In genomic region chr13:30749021-30749556, GRCm38 (mm10) we compare ENCODE assay signal across 8 mouse cellular contexts. TPM values are rescaled to one million over a fixed set of nuclear protein-coding genes. Genes with fewer than 3 reads are reported as not detected.
A peak's percentile ranks its signal among the peaks of the same experiment; 100 is the strongest.
DNase-seq lines count a peak whose midpoint lies in the region; ATAC-seq and TF ChIP-seq lines count a peak whose summit lies in the region.

Gene Irf4 (plus strand): TSS chr13:30749226.

- H3K4me2 ChIP-seq in forebrain, embryonic 15.5 days (replicated peaks) = peak within 1 kb of the TSS; percentile 49
- H3K4me2 ChIP-seq in hindbrain, embryonic 11.5 days (replicated peaks; ENCODE audit: low read depth, low read length) = peak within 1 kb of the TSS; percentile 67
- peak within 1 kb of the TSS; percentile 58 for H3K4me2 ChIP-seq in limb, embryonic 14.5 days (replicated peaks; ENCODE audit: low read depth, low read length, severe bottlenecking)
- H3K4me2 ChIP-seq in midbrain, embryonic 13.5 days (replicated peaks) = peak within 1 kb of the TSS; percentile 68

- peak; percentile 84 for ATAC-seq in forebrain, embryonic 15.5 days (replicated peaks)
- peak; percentile 83 for ATAC-seq in hindbrain, embryonic 11.5 days (ENCODE audit: low FRiP score)
- peak; percentile 70 for ATAC-seq in limb, embryonic 14.5 days (ENCODE audit: low FRiP score, low read depth)
- ATAC-seq in midbrain, embryonic 13.5 days = peak; percentile 82
- ATAC-seq in cerebellum, adult (ENCODE audit: insufficient number of reproducible peaks, low FRiP score, low TSS enrichment) = no peak

- H3K4me3 ChIP-seq in forebrain, embryonic 15.5 days = peak within 1 kb of the TSS; percentile 33
- H3K4me3 ChIP-seq in hindbrain, embryonic 11.5 days (ENCODE audit: low read depth, low read length) = peak within 1 kb of the TSS; percentile 30
- peak within 1 kb of the TSS; percentile 34 for H3K4me3 ChIP-seq in limb, embryonic 14.5 days (replicated peaks; ENCODE audit: low read length)
- peak within 1 kb of the TSS; percentile 40 for H3K4me3 ChIP-seq in midbrain, embryonic 13.5 days (replicated peaks)

- peaks cover 21% of the 10 kb centered on the region for H3K4me1 ChIP-seq in forebrain, embryonic 15.5 days
- H3K4me1 ChIP-seq in hindbrain, embryonic 11.5 days (replicated peaks; ENCODE audit: control insufficient read depth, insufficient read depth, low read length) = peaks cover 2% of the 10 kb centered on the region; the same call in 1 of the 2 replicates
- no peaks in the 10 kb centered on the region; the same call in 1 of the 2 replicates for H3K4me1 ChIP-seq in limb, embryonic 14.5 days (ENCODE audit: control insufficient read depth, insufficient read depth, low read length)
- peaks cover 22% of the 10 kb centered on the region for H3K4me1 ChIP-seq in midbrain, embryonic 13.5 days (replicated peaks)

- TF ChIP-seq POLR2A in limb, embryonic 14.5 days (IDR thresholded peaks at IDR 0.05; ENCODE audit: borderline replicate concordance, extremely low read depth, insufficient read depth, insufficient read length) = no peak

- H3K27ac ChIP-seq in forebrain, embryonic 15.5 days (replicated peaks) = no peak within 1 kb of the TSS
- no peak within 1 kb of the TSS for H3K27ac ChIP-seq in hindbrain, embryonic 11.5 days (ENCODE audit: low read depth, low read length)
- no peak within 1 kb of the TSS for H3K27ac ChIP-seq in limb, embryonic 14.5 days (replicated peaks; ENCODE audit: low read depth, low read length)
- H3K27ac ChIP-seq in midbrain, embryonic 13.5 days = no peak within 1 kb of the TSS

- peak; percentile 10 for DNase-seq in 3134 (ENCODE audit: extremely low read depth, insufficient read length, low spot score)
- peak; percentile 77 for DNase-seq in adrenal gland, adult 2 months
- peak; percentile 61 for DNase-seq in hindbrain, embryonic 11.5 days (ENCODE audit: low spot score)
- DNase-seq in limb, embryonic 14.5 days (ENCODE audit: low spot score) = peak; percentile 16
- peak; percentile 95 for DNase-seq in splenic B cell, adult 2 months (ENCODE audit: low read depth, low spot score)

- no peak within 1 kb of the TSS for H3K9ac ChIP-seq in forebrain, embryonic 15.5 days (replicated peaks)
- H3K9ac ChIP-seq in hindbrain, embryonic 11.5 days (ENCODE audit: low read depth, low read length) = no peak within 1 kb of the TSS; the same call in 1 of the 2 replicates
- no peak within 1 kb of the TSS for H3K9ac ChIP-seq in limb, embryonic 14.5 days (ENCODE audit: low read depth, low read length, severe bottlenecking)
- H3K9ac ChIP-seq in midbrain, embryonic 13.5 days (replicated peaks) = peak within 1 kb of the TSS; percentile 16; the same call in 1 of the 2 replicates

- no peaks in the 10 kb centered on the region for H3K36me3 ChIP-seq in forebrain, embryonic 15.5 days
- no peaks in the 10 kb centered on the region for H3K36me3 ChIP-seq in hindbrain, embryonic 11.5 days (ENCODE audit: control insufficient read depth, insufficient read depth, low read length)
- no peaks in the 10 kb centered on the region for H3K36me3 ChIP-seq in limb, embryonic 14.5 days (ENCODE audit: control insufficient read depth, insufficient read depth, low read length)
- H3K36me3 ChIP-seq in midbrain, embryonic 13.5 days = no peaks in the 10 kb centered on the region
- peaks cover 18% of the 10 kb centered on the region for H3K36me3 ChIP-seq in splenic B cell, adult 2 months (ENCODE audit: control insufficient read depth, insufficient read depth, low read length, poor library complexity, severe bottlenecking)

- H3K27me3 ChIP-seq in forebrain, embryonic 15.5 days = peaks cover 56% of the 10 kb centered on the region
- H3K27me3 ChIP-seq in hindbrain, embryonic 11.5 days (ENCODE audit: control insufficient read depth, insufficient read depth, low read length) = peaks cover 41% of the 10 kb centered on the region
- peaks cover 58% of the 10 kb centered on the region for H3K27me3 ChIP-seq in limb, embryonic 14.5 days (ENCODE audit: control insufficient read depth, insufficient read depth, low read length)
- peaks cover 68% of the 10 kb centered on the region for H3K27me3 ChIP-seq in midbrain, embryonic 13.5 days
- no peaks in the 10 kb centered on the region for H3K27me3 ChIP-seq in splenic B cell, adult 2 months (ENCODE audit: control insufficient read depth, insufficient read depth, low read length, poor library complexity, severe bottlenecking)

- under 1% methylated on average over 21 of the region's 21 CpGs for WGBS in forebrain, embryonic 15.5 days
- WGBS in hindbrain, embryonic 11.5 days = under 1% methylated on average over 20 of the region's 21 CpGs
- WGBS in limb, embryonic 14.5 days = under 1% methylated on average over 20 of the region's 21 CpGs
- WGBS in midbrain, embryonic 13.5 days = under 1% methylated on average over 21 of the region's 21 CpGs

- no peaks in the 10 kb centered on the region for H3K9me3 ChIP-seq in forebrain, embryonic 15.5 days
- no peaks in the 10 kb centered on the region for H3K9me3 ChIP-seq in hindbrain, embryonic 11.5 days (ENCODE audit: control insufficient read depth, low read length)
- no peaks in the 10 kb centered on the region for H3K9me3 ChIP-seq in limb, embryonic 14.5 days (ENCODE audit: control insufficient read depth, low read length)
- no peaks in the 10 kb centered on the region for H3K9me3 ChIP-seq in midbrain, embryonic 13.5 days

RNA-seq across cellular contexts. Expression of gene Irf4, which starts in this region (rescaled TPM):
- total RNA-seq in adrenal gland, adult 2 months (2021) = 10 to 100 TPM; 23.5 to 25.7 TPM
- polyA plus RNA-seq in adrenal gland, adult 2 months (2012; rRNA removed) = 0.88 and 1.4 TPM in 2 replicates
- 0.06 and 0.23 TPM in 2 replicates for polyA plus RNA-seq in forebrain, embryonic 15.5 days (2015; fragmentation: Nextera tagmentation; extraction: Ambion mirVana)
- polyA plus RNA-seq in hindbrain, embryonic 11.5 days (2014; fragmentation: Nextera tagmentation; extraction: Ambion mirVana) = 0.03 and 0.06 TPM in 2 replicates
- 0.27 and 0.34 TPM in 2 replicates for polyA plus RNA-seq in limb, embryonic 14.5 days (2012; rRNA removed)
- polyA plus RNA-seq in limb, embryonic 14.5 days (2014; fragmentation: Nextera tagmentation; extraction: Ambion mirVana) = 0.18 and 0.29 TPM in 2 replicates
- polyA plus RNA-seq in midbrain, embryonic 13.5 days (2015; fragmentation: Nextera tagmentation; extraction: Ambion mirVana) = 0.07 and 0.08 TPM in 2 replicates

Comparison
In these comparisons a context has a peak if more than half of its experiments do, and no peak if none do; other contexts are left out.
1. Peak in ATAC-seq, H3K4me3 ChIP-seq and H3K4me2 ChIP-seq in forebrain, embryonic 15.5 days; RNA of the gene not detected or under 1 TPM.
2. Peak in DNase-seq, ATAC-seq, H3K4me3 ChIP-seq and H3K4me2 ChIP-seq in hindbrain, embryonic 11.5 days; RNA of the gene not detected or under 1 TPM.
3. Peak in DNase-seq, ATAC-seq, H3K4me3 ChIP-seq and H3K4me2 ChIP-seq in limb, embryonic 14.5 days; RNA of the gene not detected or under 1 TPM.
4. Peak in ATAC-seq, H3K4me3 ChIP-seq, H3K9ac ChIP-seq and H3K4me2 ChIP-seq in midbrain, embryonic 13.5 days; RNA of the gene not detected or under 1 TPM.
5. DNase-seq: peak in every context shown above with its lines; median percentile 95 in splenic B cell, adult 2 months; 77 in adrenal gland, adult 2 months; 61 in hindbrain, embryonic 11.5 days; 16 in limb, embryonic 14.5 days; 10 in 3134.